Mouse (Mus musculus) liver, adult 2 months (tissue): ENCODE data around the gene Slc22a5.
A peak's percentile ranks its signal among the peaks of the same experiment; 100 is the strongest.
"Not testable (repeated sequence)": the region's sequence is repeated elsewhere in the genome, so short reads cannot be mapped to it uniquely, and the experiment has no call there.

ENCODE experiments used
- CTCF ChIP-seq: fragments of 200-500 bp; IDR thresholded peaks from 2 replicates; pipeline ENCODE4 v1.5.1; 2011; ENCODE audit warnings: low read depth, low read length, control low read depth
- POLR2A ChIP-seq: fragments of 200-500 bp; IDR thresholded peaks from 2 replicates; pipeline ENCODE4 v1.6.1; 2011; ENCODE audit warnings: low read length, control low read depth; ENCODE audit not compliant: insufficient read depth; ENCODE audit errors: extremely low read depth

GRCm38 (mm10) chr11:53858761-53859580 lies 32.5 kb downstream of the Slc22a5 start, which contains the start of gene Gm12216:
- TF ChIP-seq CTCF: not testable (repeated sequence)
- TF ChIP-seq POLR2A: 0 out of 2 replicates have a peak, but pooled peaks have one; percentile 11
